Mouse (Mus musculus) hindbrain, embryonic 13.5 days (tissue): Measurements from ENCODE around the gene Gm20403. TPM values are rescaled to one million over a fixed set of nuclear protein-coding genes. Genes with fewer than 3 reads are reported as not detected.
"Not testable (repeated sequence)": the region's sequence is repeated elsewhere in the genome, so short reads cannot be mapped to it uniquely, and the experiment has no call there.

Experiments
- ATAC-seq: fragments of 200-750 bp; cut with Nextera tagmentation; 2 replicates; pipeline ENCODE4 v1.8.0; 2017; ENCODE audit warnings: moderate TSS enrichment; ENCODE audit not compliant: low FRiP score
- H3K27ac ChIP-seq: fragments of 300-500 bp; sonication (generic); 2 replicates; pipeline ENCODE4 v1.5.1; 2015; ENCODE audit warnings: inconsistent platforms, mild to moderate bottlenecking, moderate library complexity
- H3K27me3 ChIP-seq: fragments of 300-500 bp; sonication (generic); 2 replicates; pipeline ENCODE4 v1.6.1; 2015; ENCODE audit warnings: mild to moderate bottlenecking, inconsistent platforms
- H3K36me3 ChIP-seq: fragments of 300-500 bp; sonication (generic); 2 replicates; pipeline ENCODE4 v1.6.1; 2015; ENCODE audit warnings: mild to moderate bottlenecking, inconsistent platforms
- H3K4me1 ChIP-seq: fragments of 300-500 bp; sonication (generic); replicated peaks from 2 replicates; pipeline ENCODE4 v1.6.1; 2015; ENCODE audit warnings: inconsistent platforms
- H3K4me2 ChIP-seq: fragments of 300-500 bp; sonication (generic); 2 replicates; pipeline ENCODE4 v1.6.1; 2015; ENCODE audit warnings: inconsistent platforms, mild to moderate bottlenecking, moderate library complexity
- H3K4me3 ChIP-seq: fragments of 300-500 bp; sonication (generic); 2 replicates; pipeline ENCODE4 v1.5.1; 2015; ENCODE audit warnings: mild to moderate bottlenecking, inconsistent platforms
- H3K9ac ChIP-seq: fragments of 300-500 bp; sonication (generic); 2 replicates; pipeline ENCODE4 v1.6.1; 2015; ENCODE audit warnings: mild to moderate bottlenecking, inconsistent platforms
- H3K9me3 ChIP-seq: fragments of 300-500 bp; sonication (generic); 2 replicates; pipeline ENCODE4 v1.6.1; 2016; ENCODE audit warnings: inconsistent platforms
- WGBS: fragments of 180-500 bp; shearing (Covaris S2); methylation state at CpG from one replicate; pipeline ENCODE4 v1.1.7; 2015; 5-methylcytosine and 5-hydroxymethylcytosine counted together
- polyA plus RNA-seq: library from polyadenylated mRNA; unstranded; fragments of >200 nt; fragmentation: Nextera tagmentation; extraction: Ambion mirVana; gene quantifications from 2 replicates; pipeline ENCODE4 v1.2.1, GENCODE M21; 2015

Gm20403 gene
- polyA plus RNA-seq, 1 experiment from 2014 or later: not detected

- no peak overlapping the region for H3K4me3 ChIP-seq
- H3K27ac ChIP-seq: no peak overlapping the region
- WGBS: 86% methylated on average over 3 of the region's 3 CpGs
- no peak for ATAC-seq
- no peaks in the 10 kb centered on the region for H3K9me3 ChIP-seq
- H3K36me3 ChIP-seq: no peaks in the 10 kb centered on the region
- no peaks in the 10 kb centered on the region for H3K27me3 ChIP-seq
- H3K4me1 ChIP-seq: no peaks in the 10 kb centered on the region
- H3K4me2 ChIP-seq: no peak overlapping the region
- H3K9ac ChIP-seq: no peak overlapping the region
These were observed 18.1 kb upstream of the Gm20403 start for GRCm38 (mm10) chr12:55004396-55004795.

DNA sequence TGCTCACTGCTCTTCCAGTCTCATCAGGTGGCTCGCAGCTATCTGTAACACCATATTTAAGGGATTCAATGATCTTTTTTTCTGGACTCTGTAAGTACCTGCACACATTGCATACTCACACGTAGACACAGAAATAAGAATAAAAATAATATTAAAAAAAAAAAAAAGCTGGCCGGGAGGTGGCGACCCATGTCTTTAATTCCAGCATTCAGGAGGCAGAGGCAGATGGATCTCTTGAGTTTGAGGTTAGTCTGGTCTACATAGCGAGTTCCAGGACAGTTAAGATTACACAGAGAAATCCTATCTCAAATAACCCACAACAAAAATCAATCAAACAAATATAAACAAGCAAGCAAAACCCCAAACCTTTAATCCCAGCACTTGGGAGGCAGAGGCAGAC lies 17.5 kb upstream of the Gm20403 start:
- no peaks in the 10 kb centered on the region for H3K4me1 ChIP-seq
- no peak for ATAC-seq
- no peak overlapping the region for H3K4me3 ChIP-seq
- 90% methylated on average over 5 of the region's 5 CpGs for WGBS
- H3K27me3 ChIP-seq: no peaks in the 10 kb centered on the region
- H3K27ac ChIP-seq: no peak overlapping the region
- H3K4me2 ChIP-seq: no peak overlapping the region
- H3K9me3 ChIP-seq: no peaks in the 10 kb centered on the region
- no peaks in the 10 kb centered on the region for H3K36me3 ChIP-seq
- H3K9ac ChIP-seq: no peak overlapping the region

GRCm38 (mm10) chr12:55002532-55002931 lies 16.2 kb upstream of the Gm20403 start:
- H3K9ac ChIP-seq, H3K9me3 ChIP-seq, H3K4me1 ChIP-seq, H3K27ac ChIP-seq, ATAC-seq, H3K4me3 ChIP-seq, H3K27me3 ChIP-seq, H3K4me2 ChIP-seq, H3K36me3 ChIP-seq: not testable (repeated sequence)
- 96% methylated on average over 7 of the region's 7 CpGs for WGBS

- WGBS: 85% methylated on average over 14 of the region's 14 CpGs
- Histone ChIP-seq H3K9ac (no peak overlapping the region), H3K4me2 (no peak overlapping the region), H3K9me3 (no peaks in the 10 kb centered on the region), H3K36me3 (no peaks in the 10 kb centered on the region), H3K4me1 (no peaks in the 10 kb centered on the region), H3K27ac (no peak overlapping the region), H3K27me3 (no peaks in the 10 kb centered on the region), H3K4me3 (no peak overlapping the region)
- ATAC-seq: no peak
These were observed 12.8 kb upstream of the Gm20403 start for GRCm38 (mm10) chr12:54999016-54999690.

DNA sequence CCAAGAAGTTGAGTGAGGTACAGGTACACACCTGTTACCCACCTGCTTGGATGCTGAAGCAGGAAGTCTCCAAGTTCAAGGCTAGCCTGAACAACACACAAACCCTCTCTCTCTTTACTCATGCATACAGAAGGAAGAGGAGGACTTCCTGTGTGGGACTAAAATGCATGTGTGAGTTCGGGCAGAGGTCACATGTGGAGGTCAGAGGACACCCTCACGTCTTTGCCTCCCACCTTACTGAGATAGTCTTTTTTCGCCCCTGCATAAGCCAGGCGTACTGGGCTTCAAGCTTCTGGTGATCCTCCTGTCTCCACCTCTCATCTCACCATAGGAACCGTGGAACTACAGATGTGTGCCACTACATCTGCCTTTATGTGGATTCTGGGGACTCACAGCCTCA lies 12.1 kb upstream of the Gm20403 start:
- Histone ChIP-seq H3K9me3 (no peaks in the 10 kb centered on the region), H3K27ac (no peak overlapping the region), H3K27me3 (no peaks in the 10 kb centered on the region), H3K4me1 (no peaks in the 10 kb centered on the region), H3K4me2 (no peak overlapping the region), H3K9ac (no peak overlapping the region), H3K4me3 (no peak overlapping the region), H3K36me3 (no peaks in the 10 kb centered on the region)
- no peak for ATAC-seq
- 85% methylated on average over 5 of the region's 5 CpGs for WGBS

GRCm38 (mm10) chr12:54996979-54997474 lies 10.7 kb upstream of the Gm20403 start:
- Histone ChIP-seq H3K9me3 (no peaks in the 10 kb centered on the region), H3K9ac (no peak overlapping the region), H3K4me1 (no peaks in the 10 kb centered on the region), H3K4me2 (no peak overlapping the region), H3K36me3 (no peaks in the 10 kb centered on the region), H3K27me3 (no peaks in the 10 kb centered on the region), H3K27ac (no peak overlapping the region), H3K4me3 (no peak overlapping the region)
- ATAC-seq: no peak
- 89% methylated on average over 6 of the region's 6 CpGs for WGBS

- 82% methylated on average over 3 of the region's 3 CpGs for WGBS
- ATAC-seq: no peak
- Histone ChIP-seq H3K27me3 (no peaks in the 10 kb centered on the region), H3K4me1 (no peaks in the 10 kb centered on the region), H3K27ac (no peak overlapping the region), H3K4me2 (no peak overlapping the region), H3K36me3 (no peaks in the 10 kb centered on the region), H3K9ac (no peak overlapping the region), H3K4me3 (no peak overlapping the region), H3K9me3 (no peaks in the 10 kb centered on the region)
These were observed 9.6 kb upstream of the Gm20403 start for GRCm38 (mm10) chr12:54995965-54996364.

DNA sequence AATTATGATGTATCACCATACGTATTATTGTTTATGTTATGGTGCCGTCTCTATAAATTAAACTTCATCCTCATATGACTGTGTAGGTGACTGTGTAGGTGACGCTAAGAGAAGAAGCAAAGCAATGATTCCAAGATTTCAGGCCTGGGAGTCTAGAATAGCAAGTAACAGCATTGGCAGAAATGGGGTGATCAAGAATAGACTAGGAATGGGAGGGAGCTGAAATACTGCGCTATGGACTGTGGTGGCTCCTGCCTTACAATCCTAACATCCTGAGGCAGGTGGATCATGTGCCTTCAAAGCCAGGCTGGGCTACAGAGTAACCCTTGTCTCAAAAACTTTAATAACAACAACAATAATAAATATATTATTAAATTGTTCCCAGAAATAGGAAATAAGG lies 8.1 kb upstream of the Gm20403 start:
- Histone ChIP-seq H3K4me1 (no peaks in the 10 kb centered on the region), H3K4me2 (no peak overlapping the region), H3K9me3 (no peaks in the 10 kb centered on the region), H3K27ac (no peak overlapping the region), H3K4me3 (no peak overlapping the region), H3K9ac (no peak overlapping the region), H3K27me3 (no peaks in the 10 kb centered on the region), H3K36me3 (no peaks in the 10 kb centered on the region)
- no peak for ATAC-seq
- WGBS: 93% methylated on average over 4 of the region's 4 CpGs

DNA sequence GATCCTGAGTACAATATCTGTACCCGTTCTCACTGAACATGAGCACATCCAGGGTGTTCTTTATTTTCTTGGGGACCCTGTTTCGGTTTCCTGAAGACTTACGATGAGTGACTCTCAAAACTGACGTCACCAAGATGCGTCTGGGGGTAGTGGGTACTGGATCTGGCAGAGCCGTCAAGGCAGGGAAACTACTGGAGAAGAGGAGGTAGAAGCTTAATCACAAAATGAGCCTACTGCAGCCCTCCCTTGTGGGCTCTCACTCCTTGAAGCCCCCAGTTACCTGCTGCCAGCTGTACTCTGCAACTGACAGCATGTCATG lies 7.7 kb upstream of the Gm20403 start:
- no peak overlapping the region for H3K27ac ChIP-seq
- no peaks in the 10 kb centered on the region for H3K36me3 ChIP-seq
- H3K9me3 ChIP-seq: no peaks in the 10 kb centered on the region
- no peaks in the 10 kb centered on the region for H3K4me1 ChIP-seq
- H3K27me3 ChIP-seq: no peaks in the 10 kb centered on the region
- ATAC-seq: no peak
- no peak overlapping the region for H3K4me2 ChIP-seq
- WGBS: 87% methylated on average over 6 of the region's 6 CpGs
- no peak overlapping the region for H3K9ac ChIP-seq
- H3K4me3 ChIP-seq: no peak overlapping the region

- 77% methylated on average over 16 of the region's 16 CpGs for WGBS
- H3K4me3 ChIP-seq: no peak overlapping the region
These were observed 7.1 kb upstream of the Gm20403 start for GRCm38 (mm10) chr12:54993246-54994067.

GRCm38 (mm10) chr12:54992814-54993213 lies 6.5 kb upstream of the Gm20403 start:
- no peak overlapping the region for H3K4me3 ChIP-seq
- 97% methylated on average over 3 of the region's 3 CpGs for WGBS
- H3K4me1 ChIP-seq: no peaks in the 10 kb centered on the region
- H3K9ac ChIP-seq: no peak overlapping the region
- H3K9me3 ChIP-seq: no peaks in the 10 kb centered on the region
- no peak for ATAC-seq
- no peak overlapping the region for H3K4me2 ChIP-seq
- no peak overlapping the region for H3K27ac ChIP-seq
- no peaks in the 10 kb centered on the region for H3K27me3 ChIP-seq
- H3K36me3 ChIP-seq: no peaks in the 10 kb centered on the region

More at GRCm38 (mm10) chr12:54993246-54994067, 7.1 kb upstream of the Gm20403 start:
- Histone ChIP-seq H3K27ac (no peak overlapping the region), H3K27me3 (no peaks in the 10 kb centered on the region), H3K4me1 (no peaks in the 10 kb centered on the region), H3K36me3 (no peaks in the 10 kb centered on the region), H3K4me2 (no peak overlapping the region), H3K9ac (no peak overlapping the region), H3K9me3 (no peaks in the 10 kb centered on the region)
- no peak for ATAC-seq

GRCm38 (mm10) chr12:54988323-54988850 lies 2.1 kb upstream of the Gm20403 start:
- Histone ChIP-seq H3K27ac (no peak overlapping the region), H3K9ac (no peak overlapping the region), H3K9me3 (no peaks in the 10 kb centered on the region), H3K4me3 (no peak overlapping the region), H3K27me3 (no peaks in the 10 kb centered on the region), H3K4me2 (no peak overlapping the region), H3K4me1 (peaks cover 11% of the 10 kb centered on the region), H3K36me3 (no peaks in the 10 kb centered on the region)
- no peak for ATAC-seq
- 86% methylated on average over 4 of the region's 4 CpGs for WGBS

DNA sequence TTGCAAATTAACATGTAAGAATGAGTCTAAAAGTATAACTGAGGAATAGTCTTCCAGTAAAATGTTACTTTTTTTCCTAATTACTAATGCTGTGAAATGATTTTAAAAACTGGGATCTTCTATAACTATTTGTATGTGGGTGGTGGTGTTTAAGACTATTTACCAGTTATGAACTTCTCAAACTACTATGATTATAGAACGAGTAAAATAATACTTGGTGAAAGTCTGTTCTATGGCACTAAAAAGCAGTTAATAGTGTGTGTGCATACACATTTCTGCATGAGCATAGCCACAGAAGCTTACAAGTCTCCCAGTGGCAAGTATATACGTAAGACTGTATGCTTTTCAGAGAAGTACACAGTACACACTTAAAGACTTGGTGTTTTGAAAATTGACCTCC lies 827 bp upstream of the Gm20403 start:
- no peak overlapping the region for H3K9ac ChIP-seq
- H3K4me1 ChIP-seq: peaks cover 11% of the 10 kb centered on the region
- no peak for ATAC-seq
- H3K4me2 ChIP-seq: no peak overlapping the region
- no peaks in the 10 kb centered on the region for H3K27me3 ChIP-seq
- H3K36me3 ChIP-seq: no peaks in the 10 kb centered on the region
- no peak overlapping the region for H3K27ac ChIP-seq
- H3K9me3 ChIP-seq: no peaks in the 10 kb centered on the region
- no peak overlapping the region for H3K4me3 ChIP-seq
- WGBS: 88% methylated on average over 2 of the region's 2 CpGs
